Mouse (Mus musculus) neural tube, embryonic 15.5 days (tissue): ENCODE data around the gene Dync1li1. TPM values are rescaled to one million over a fixed set of nuclear protein-coding genes. Genes with fewer than 3 reads are reported as not detected.
"Not testable (repeated sequence)": the region's sequence is repeated elsewhere in the genome, so short reads cannot be mapped to it uniquely, and the experiment has no call there.

ENCODE experiments used
- ATAC-seq: fragments of 200-750 bp; cut with Nextera tagmentation; 2 replicates; pipeline ENCODE4 v1.8.0; 2017; ENCODE audit warnings: mild to moderate bottlenecking, moderate TSS enrichment, moderate library complexity; ENCODE audit not compliant: low FRiP score
- H3K27ac ChIP-seq: fragments of 300-500 bp; sonication (generic); replicated peaks from 2 replicates; pipeline ENCODE4 v1.5.1; 2015; ENCODE audit warnings: mild to moderate bottlenecking, inconsistent platforms
- H3K27me3 ChIP-seq: fragments of 300-500 bp; sonication (generic); replicated peaks from 2 replicates; pipeline ENCODE4 v1.6.1; 2015; ENCODE audit warnings: inconsistent platforms
- H3K36me3 ChIP-seq: fragments of 300-500 bp; sonication (generic); 2 replicates; pipeline ENCODE4 v1.6.1; 2015; ENCODE audit warnings: inconsistent platforms
- H3K4me1 ChIP-seq: fragments of 300-500 bp; sonication (generic); 2 replicates; pipeline ENCODE4 v1.6.1; 2015; ENCODE audit warnings: inconsistent platforms
- H3K4me2 ChIP-seq: fragments of 300-500 bp; sonication (generic); 2 replicates; pipeline ENCODE4 v1.6.1; 2015; ENCODE audit warnings: inconsistent platforms, mild to moderate bottlenecking, moderate library complexity
- H3K4me3 ChIP-seq: fragments of 300-500 bp; sonication (generic); replicated peaks from 2 replicates; pipeline ENCODE4 v1.5.1; 2015; ENCODE audit warnings: mild to moderate bottlenecking, inconsistent platforms
- H3K9ac ChIP-seq: fragments of 300-500 bp; sonication (generic); replicated peaks from 2 replicates; pipeline ENCODE4 v1.6.1; 2015; ENCODE audit warnings: mild to moderate bottlenecking, inconsistent platforms
- H3K9me3 ChIP-seq: fragments of 300-500 bp; sonication (generic); replicated peaks from 2 replicates; pipeline ENCODE4 v1.6.1; 2016; ENCODE audit warnings: inconsistent platforms
- WGBS: fragments of 180-500 bp; shearing (Covaris S2); methylation state at CpG from one replicate; pipeline ENCODE4 v1.1.7; 2015; ENCODE audit warnings: mixed read lengths; 5-methylcytosine and 5-hydroxymethylcytosine counted together
- polyA plus RNA-seq: library from polyadenylated mRNA; unstranded; fragments of >200 nt; fragmentation: Nextera tagmentation; extraction: Ambion mirVana; gene quantifications from 2 replicates; pipeline ENCODE4 v1.2.1, GENCODE M21; 2015

The Dync1li1 gene
- polyA plus RNA-seq, 1 experiment from 2014 or later = 140 TPM

DNA sequence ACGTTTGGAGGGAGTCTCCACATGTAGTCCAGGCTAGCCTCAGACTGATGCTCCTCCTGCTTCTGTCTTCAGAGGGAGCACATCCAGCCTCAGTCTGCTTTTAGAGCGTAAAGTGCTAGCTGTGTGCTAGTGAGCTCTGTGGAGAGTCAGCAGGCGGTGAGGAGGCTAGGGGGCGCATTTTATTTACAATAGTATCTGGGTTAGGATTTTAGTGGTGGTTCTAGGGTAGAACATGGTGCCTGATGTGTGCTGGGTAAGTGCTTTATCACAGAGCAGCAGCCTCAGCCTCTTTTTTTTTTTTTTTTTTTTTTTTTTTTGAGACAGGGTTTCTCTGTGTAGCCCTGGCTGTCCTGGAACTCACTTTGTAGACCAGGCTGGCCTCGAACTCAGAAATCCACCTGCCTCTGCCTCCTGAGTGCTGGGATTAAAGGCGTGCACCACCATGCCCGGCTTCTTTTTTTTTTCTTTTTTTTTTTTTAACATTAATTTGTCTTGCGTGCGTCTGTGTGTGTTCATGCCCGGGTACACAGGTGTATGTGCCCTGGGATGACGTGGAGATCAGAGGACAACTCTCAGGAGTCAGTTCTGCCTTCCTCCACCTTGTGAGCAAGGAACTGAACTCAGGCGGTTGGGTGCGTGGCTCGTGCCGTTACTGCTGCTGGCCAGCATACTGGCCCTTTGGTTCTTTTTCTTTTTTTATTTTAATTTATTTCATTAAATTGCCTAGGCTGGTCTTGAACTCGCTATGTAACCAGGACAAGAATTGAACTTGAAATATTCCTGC, 11.5 kb downstream of the Dync1li1 start:
- no peak for ATAC-seq
- Histone ChIP-seq H3K9ac (no peak overlapping the region), H3K36me3 (peaks cover 16% of the 10 kb centered on the region), H3K4me2 (no peak overlapping the region), H3K27ac (no peak overlapping the region), H3K4me3 (no peak overlapping the region), H3K4me1 (peaks cover 4% of the 10 kb centered on the region; the same call in 1 of the 2 replicates), H3K9me3 (no peaks in the 10 kb centered on the region), H3K27me3 (no peaks in the 10 kb centered on the region)
- 93% methylated on average over 15 of the region's 16 CpGs for WGBS

DNA sequence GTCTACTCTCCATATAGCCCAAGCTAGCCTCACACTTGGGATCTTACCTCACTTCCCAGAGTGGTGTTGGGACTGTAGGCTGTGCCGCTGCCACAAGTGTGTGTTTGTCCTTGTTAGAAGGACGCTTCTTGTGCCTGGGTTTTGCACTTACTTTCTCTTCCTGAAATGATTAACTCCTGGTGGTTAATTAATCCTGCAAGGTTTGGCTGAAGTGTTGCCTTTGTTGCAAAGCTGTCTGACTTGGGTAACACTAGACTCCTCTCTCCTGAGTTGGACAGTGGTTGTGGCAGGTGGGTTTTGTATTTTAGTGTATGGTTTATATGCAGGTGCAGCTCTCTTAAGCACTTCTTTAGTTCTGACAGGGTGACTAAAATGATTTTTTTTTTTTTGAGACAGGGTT, 12.4 kb downstream of the Dync1li1 start:
- Histone ChIP-seq H3K4me2 (no peak overlapping the region), H3K27ac (no peak overlapping the region), H3K4me1 (peaks cover 4% of the 10 kb centered on the region; the same call in 1 of the 2 replicates), H3K4me3 (no peak overlapping the region), H3K9ac (no peak overlapping the region), H3K9me3 (0 out of 2 replicates have a peak, but pooled peaks cover 3% of the 10 kb centered on the region), H3K36me3 (peaks cover 26% of the 10 kb centered on the region), H3K27me3 (no peaks in the 10 kb centered on the region)
- WGBS = 94% methylated on average over 2 of the region's 2 CpGs
- ATAC-seq = no peak

DNA sequence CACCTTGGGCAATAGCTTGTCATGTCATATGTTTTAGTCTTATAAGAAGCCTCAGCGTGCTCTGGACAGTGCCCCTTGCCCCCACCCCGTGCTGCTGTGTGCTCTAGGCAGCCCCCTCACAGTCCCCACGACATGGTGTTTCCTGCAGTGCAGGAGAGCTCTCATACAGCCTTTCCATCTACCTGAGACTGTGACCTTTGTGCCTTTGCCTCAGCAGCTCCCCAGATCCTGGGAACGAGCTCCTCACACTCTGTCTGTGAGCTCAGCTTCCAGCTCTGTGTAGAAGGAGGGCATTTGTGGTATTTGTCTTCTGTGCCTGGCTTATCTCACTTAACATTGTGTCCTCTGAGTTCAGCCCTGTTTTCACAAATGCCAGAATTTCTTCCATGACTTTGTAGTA, 13.3 kb downstream of the Dync1li1 start:
- H3K4me1 ChIP-seq = peaks cover 4% of the 10 kb centered on the region; the same call in 1 of the 2 replicates
- H3K9me3 ChIP-seq = 0 out of 2 replicates have a peak, but pooled peaks cover 3% of the 10 kb centered on the region
- no peak overlapping the region for H3K27ac ChIP-seq
- peaks cover 31% of the 10 kb centered on the region for H3K36me3 ChIP-seq
- no peak overlapping the region for H3K9ac ChIP-seq
- H3K27me3 ChIP-seq = no peaks in the 10 kb centered on the region
- ATAC-seq = no peak
- 92% methylated on average over 4 of the region's 4 CpGs for WGBS
- H3K4me3 ChIP-seq = no peak overlapping the region
- H3K4me2 ChIP-seq = no peak overlapping the region

DNA sequence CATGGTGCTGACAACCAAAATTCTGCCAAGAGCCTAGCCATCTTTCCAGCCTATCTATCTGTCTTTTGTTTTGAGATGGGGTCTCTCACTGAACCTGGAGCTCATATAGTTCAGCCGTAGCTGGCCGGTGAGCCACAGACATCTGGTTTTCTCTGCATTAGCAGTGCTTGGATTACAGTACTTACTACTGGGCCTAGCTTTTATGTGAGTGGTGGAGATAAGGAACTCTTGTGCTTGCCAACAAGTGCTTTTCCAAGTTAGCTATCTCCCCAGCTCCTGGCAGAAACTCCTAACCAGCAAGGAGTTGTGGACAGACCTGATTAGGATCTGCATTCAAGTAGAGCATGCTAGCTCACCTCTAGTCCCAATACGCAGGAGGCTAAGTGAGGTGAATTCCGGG, 19.2 kb downstream of the Dync1li1 start:
- ATAC-seq = no peak
- H3K4me1 ChIP-seq = no peaks in the 10 kb centered on the region
- no peak overlapping the region for H3K4me2 ChIP-seq
- no peak overlapping the region for H3K27ac ChIP-seq
- 0 out of 2 replicates have a peak, but pooled peaks cover 3% of the 10 kb centered on the region for H3K9me3 ChIP-seq
- WGBS = 97% methylated on average over 4 of the region's 4 CpGs
- peaks cover 51% of the 10 kb centered on the region for H3K36me3 ChIP-seq
- H3K27me3 ChIP-seq = no peaks in the 10 kb centered on the region
- H3K4me3 ChIP-seq = no peak overlapping the region
- H3K9ac ChIP-seq = no peak overlapping the region

DNA sequence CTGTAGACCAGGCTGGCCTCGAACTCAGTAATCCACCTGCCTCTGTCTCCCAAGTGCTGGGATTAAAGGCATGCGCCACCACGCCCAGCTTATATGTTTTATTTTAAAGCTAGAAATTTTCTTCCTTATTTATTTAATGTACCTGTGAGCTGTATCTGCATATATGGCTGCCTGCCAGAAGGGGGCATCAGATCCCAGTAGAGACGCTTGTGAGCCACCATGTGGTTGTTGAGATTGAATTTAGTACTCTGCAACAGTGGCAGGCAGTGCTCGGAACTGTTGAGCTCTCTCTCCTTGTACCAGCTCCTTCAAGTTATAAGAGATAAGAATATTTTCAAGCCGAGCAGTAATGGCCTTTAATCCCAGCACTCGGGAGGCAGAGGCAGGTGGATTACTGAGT, 21.8 kb downstream of the Dync1li1 start:
- Histone ChIP-seq H3K4me3 (no peak overlapping the region), H3K4me1 (no peaks in the 10 kb centered on the region), H3K27ac (no peak overlapping the region), H3K9me3 (0 out of 2 replicates have a peak, but pooled peaks cover 3% of the 10 kb centered on the region), H3K36me3 (peaks cover 67% of the 10 kb centered on the region), H3K4me2 (no peak overlapping the region), H3K27me3 (no peaks in the 10 kb centered on the region), H3K9ac (no peak overlapping the region)
- WGBS = 80% methylated on average over 7 of the region's 7 CpGs
- no peak for ATAC-seq

DNA sequence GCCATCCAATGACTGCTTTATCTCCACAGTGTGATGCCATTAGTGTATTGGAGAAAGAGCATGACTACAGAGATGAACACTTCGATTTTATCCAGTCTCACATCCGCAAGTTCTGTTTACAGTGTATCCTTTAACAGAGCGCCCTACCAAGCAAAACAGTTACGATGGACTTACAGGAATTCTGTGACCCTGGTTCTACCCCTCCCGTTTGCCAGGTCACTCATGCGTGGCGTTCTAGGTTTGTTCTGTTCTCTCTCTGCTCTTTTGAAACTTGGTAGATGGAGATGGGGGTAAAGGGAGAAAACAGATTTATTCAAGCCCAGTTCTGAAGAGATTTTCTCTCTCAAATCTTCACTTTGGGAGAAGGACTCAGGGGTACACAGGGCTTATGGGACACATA, 24.9 kb downstream of the Dync1li1 start:
- no peak overlapping the region for H3K4me3 ChIP-seq
- 94% methylated on average over 7 of the region's 7 CpGs for WGBS
- no peaks in the 10 kb centered on the region for H3K9me3 ChIP-seq
- H3K4me2 ChIP-seq = no peak overlapping the region
- no peak for ATAC-seq
- H3K36me3 ChIP-seq = peaks cover 77% of the 10 kb centered on the region
- H3K4me1 ChIP-seq = no peaks in the 10 kb centered on the region
- H3K9ac ChIP-seq = no peak overlapping the region
- no peaks in the 10 kb centered on the region for H3K27me3 ChIP-seq
- no peak overlapping the region for H3K27ac ChIP-seq

DNA sequence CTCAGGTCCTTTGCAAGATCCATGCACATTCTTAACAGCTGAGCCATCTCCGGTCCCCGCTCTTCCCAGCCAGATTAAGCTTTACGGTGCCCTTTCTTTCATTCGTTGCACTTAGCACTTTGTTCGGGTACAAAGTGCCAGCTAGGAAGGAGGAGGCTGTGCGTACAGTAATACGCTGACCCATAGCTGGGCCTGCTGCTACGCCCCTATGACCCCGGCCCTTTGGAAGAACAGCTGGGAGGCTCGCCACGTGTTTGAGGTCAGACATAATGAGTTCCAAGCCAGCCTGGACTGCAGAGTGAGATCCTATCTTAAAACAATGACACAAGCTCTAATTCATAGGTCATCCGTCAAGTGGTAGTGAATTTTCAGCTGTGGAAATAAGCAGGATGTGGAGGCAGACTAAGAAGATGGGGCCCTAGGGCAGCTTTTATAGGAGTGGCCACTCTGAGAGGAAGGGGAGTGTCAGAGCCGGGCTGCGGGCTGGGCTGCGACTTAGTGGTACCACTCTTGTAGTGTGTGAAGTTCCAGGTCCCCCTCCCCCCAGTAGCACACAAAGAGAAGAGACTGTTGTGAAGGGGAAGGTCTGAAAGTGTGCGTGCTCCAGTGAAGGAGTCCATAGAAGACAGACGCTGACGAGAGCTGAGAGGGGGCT, 28.2 kb downstream of the Dync1li1 start:
- 77% methylated on average over 18 of the region's 18 CpGs for WGBS
- Histone ChIP-seq H3K4me3 (no peak overlapping the region), H3K4me1 (no peaks in the 10 kb centered on the region), H3K9ac (no peak overlapping the region), H3K9me3 (no peaks in the 10 kb centered on the region), H3K36me3 (peaks cover 87% of the 10 kb centered on the region), H3K27ac (no peak overlapping the region), H3K4me2 (no peak overlapping the region), H3K27me3 (no peaks in the 10 kb centered on the region)
- no peak for ATAC-seq

DNA sequence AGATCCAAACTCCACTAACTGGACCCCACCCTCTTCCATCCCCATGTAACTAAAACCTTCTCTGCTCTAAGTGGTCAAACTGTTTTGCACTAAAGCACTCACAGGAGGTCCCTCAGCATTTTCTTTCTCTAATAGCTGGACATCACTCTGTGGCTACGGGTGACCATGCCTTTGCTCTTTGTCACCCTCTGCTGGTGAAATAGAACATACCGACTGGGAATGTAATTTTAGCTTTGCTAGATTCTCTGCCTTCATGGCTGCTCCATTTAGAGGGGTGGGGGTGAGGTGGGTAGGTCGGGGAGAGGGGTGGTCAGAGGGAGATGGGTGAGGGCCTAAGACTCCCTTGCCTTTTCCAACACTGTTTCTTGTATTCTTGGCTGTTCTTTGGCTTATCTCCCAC, 38.7 kb downstream of the Dync1li1 start:
- no peak overlapping the region for H3K9ac ChIP-seq
- no peaks in the 10 kb centered on the region for H3K27me3 ChIP-seq
- no peak overlapping the region for H3K4me3 ChIP-seq
- H3K9me3 ChIP-seq = no peaks in the 10 kb centered on the region
- no peak for ATAC-seq
- no peak overlapping the region for H3K27ac ChIP-seq
- H3K4me2 ChIP-seq = no peak overlapping the region
- H3K4me1 ChIP-seq = peaks cover 10% of the 10 kb centered on the region
- peaks cover 24% of the 10 kb centered on the region for H3K36me3 ChIP-seq
- WGBS = 7% methylated on average over 3 of the region's 3 CpGs

DNA sequence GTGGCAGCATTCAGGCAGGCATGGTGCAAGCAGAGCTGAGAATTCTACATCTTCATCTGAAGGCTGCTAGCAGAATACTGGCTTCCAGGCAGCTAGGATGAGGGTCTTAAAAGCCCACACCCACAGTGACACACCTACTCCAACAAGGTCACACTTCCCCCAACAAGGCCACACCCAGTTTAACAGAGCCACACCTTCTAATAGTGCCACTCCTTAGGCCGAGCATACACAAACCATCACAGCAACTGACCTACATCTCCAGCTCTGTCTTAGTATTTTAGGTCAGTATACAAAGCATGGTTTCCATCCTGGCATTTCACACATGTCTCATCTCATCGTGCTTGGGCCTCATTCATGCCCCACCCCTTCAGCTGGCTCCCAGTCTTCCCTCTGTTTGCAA, 39.8 kb downstream of the Dync1li1 start:
- H3K4me1 ChIP-seq = peaks cover 15% of the 10 kb centered on the region
- not testable (repeated sequence) for H3K27me3 ChIP-seq, H3K27ac ChIP-seq, ATAC-seq, H3K4me3 ChIP-seq, H3K4me2 ChIP-seq, H3K9ac ChIP-seq, H3K9me3 ChIP-seq
- H3K36me3 ChIP-seq = peaks cover 15% of the 10 kb centered on the region
- 56% methylated on average over 2 of the region's 2 CpGs for WGBS

DNA sequence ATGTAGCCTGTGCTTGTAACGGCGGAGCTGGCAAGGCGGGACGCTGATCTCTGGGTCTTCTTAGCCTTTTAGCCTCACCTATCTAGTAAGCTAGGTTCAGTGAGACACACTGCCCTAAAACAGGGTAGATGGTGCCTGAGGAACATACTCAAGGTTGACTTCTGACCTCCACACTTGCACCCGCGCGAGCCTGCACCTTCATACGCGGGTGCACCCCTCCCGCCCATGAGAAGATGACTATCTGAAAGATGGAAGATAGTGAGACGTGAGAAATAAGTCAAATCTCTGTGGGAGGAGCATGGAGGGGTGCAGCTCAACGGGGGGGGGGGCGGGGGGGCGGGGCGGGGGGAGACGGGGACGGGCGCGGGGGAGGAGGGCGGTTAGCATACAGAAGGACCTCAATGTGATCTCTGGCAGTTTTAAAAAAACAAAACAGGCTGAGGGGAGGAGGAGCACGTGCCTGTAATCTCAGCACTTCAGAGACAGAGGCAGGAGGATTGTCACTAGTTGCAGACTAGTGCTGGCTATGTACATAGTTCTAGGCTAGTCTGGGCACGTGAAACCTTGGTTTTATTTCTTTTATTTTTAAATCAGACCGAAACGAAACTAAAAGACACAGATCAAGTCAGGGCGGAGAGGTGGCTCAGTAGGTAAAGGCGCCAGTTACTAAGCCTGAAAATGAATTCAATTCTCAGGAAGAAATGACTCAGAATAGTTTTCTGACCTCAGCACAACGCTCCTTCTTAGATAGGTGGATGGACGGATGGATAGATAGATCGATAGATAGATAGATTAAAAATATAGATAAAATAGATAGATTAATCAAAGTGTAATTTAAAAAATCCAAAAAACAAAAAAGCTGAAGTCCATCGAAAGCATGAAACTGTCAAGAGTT, 41.6 kb downstream of the Dync1li1 start:
- no peaks in the 10 kb centered on the region for H3K9me3 ChIP-seq
- no peak overlapping the region for H3K9ac ChIP-seq
- H3K27ac ChIP-seq = no peak overlapping the region
- no peak for ATAC-seq
- H3K4me2 ChIP-seq = peak overlapping the region; percentile 75
- no peaks in the 10 kb centered on the region for H3K36me3 ChIP-seq
- H3K4me1 ChIP-seq = peaks cover 22% of the 10 kb centered on the region
- H3K27me3 ChIP-seq = no peaks in the 10 kb centered on the region
- WGBS = 44% methylated on average over 23 of the region's 30 CpGs
- peak overlapping the region; percentile 78 for H3K4me3 ChIP-seq

DNA sequence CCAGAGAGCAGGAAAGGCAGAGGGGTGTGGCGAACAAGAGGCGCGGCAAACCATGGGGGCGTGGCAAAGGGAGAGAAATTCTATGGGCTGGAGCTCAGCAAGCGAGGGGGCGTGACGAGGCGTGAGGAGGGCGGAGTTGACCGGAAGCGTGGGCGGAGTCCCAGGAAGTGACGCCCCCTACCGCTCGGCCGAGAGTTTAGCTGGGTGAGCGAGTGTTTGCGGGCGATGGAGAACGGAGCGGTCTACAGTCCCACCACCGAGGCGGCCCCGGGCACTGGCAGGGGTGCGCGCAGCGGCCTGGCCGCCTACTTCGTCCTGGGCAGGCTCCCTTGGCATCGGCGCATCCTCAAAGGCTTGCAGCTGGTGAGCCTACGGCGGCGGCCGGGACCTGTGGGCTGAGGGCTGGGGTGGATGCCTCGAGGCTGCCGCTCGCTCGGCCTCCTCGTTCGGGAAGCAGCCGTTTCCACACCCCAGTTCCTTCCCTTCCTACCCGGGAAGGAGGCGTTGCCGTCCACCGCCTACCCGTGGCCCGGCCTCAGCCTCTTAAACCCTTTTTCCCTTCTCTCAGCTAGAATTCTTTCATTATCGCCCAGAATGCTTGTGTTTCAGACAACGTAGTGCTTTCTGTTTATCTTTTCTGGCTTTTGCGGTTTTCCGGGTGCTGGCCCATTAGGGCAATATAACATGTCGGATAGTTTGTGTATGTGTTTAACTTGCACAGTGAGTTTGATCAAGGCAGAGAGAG, 42.6 kb downstream of the Dync1li1 start, which contains the start of gene Cmtm6:
Cmtm6 (plus strand) TSS at position 106 of the 745 bp plus-strand sequence.
- Histone ChIP-seq H3K4me1 (peaks cover 22% of the 10 kb centered on the region), H3K4me2 (peak within 1 kb of the TSS; percentile 75), H3K9me3 (no peaks in the 10 kb centered on the region), H3K36me3 (no peaks in the 10 kb centered on the region), H3K9ac (peak within 1 kb of the TSS; percentile 87), H3K4me3 (peak within 1 kb of the TSS; percentile 78), H3K27ac (peak within 1 kb of the TSS; percentile 86), H3K27me3 (no peaks in the 10 kb centered on the region)
- 0% methylated on average over 53 of the region's 53 CpGs for WGBS
- peak; percentile 91 for ATAC-seq
